Mouse (Mus musculus) neural tube, embryonic 12.5 days (tissue): Measurements from ENCODE around the gene Olfr1280. TPM values are rescaled to one million over a fixed set of nuclear protein-coding genes. Genes with fewer than 3 reads are reported as not detected.
"Not testable (repeated sequence)": the region's sequence is repeated elsewhere in the genome, so short reads cannot be mapped to it uniquely, and the experiment has no call there.

ENCODE experiments used
- ATAC-seq: fragments of 200-750 bp; cut with Nextera tagmentation; 2 replicates; pipeline ENCODE4 v1.8.0; 2017; ENCODE audit warnings: low read depth, mild to moderate bottlenecking, moderate TSS enrichment, moderate library complexity; ENCODE audit not compliant: low FRiP score
- H3K27ac ChIP-seq: fragments of 300-500 bp; sonication (generic); 2 replicates; pipeline ENCODE4 v1.5.1; 2016
- H3K27me3 ChIP-seq: fragments of 300-500 bp; sonication (generic); replicated peaks from 2 replicates; pipeline ENCODE4 v1.6.1; 2016; ENCODE audit warnings: mild to moderate bottlenecking
- H3K36me3 ChIP-seq: fragments of 300-500 bp; sonication (generic); 2 replicates; pipeline ENCODE4 v1.6.1; 2016; ENCODE audit warnings: mild to moderate bottlenecking
- H3K4me1 ChIP-seq: fragments of 300-500 bp; sonication (generic); 2 replicates; pipeline ENCODE4 v1.6.1; 2016
- H3K4me2 ChIP-seq: fragments of 300-500 bp; sonication (generic); replicated peaks from 2 replicates; pipeline ENCODE4 v1.6.1; 2016; ENCODE audit warnings: mild to moderate bottlenecking
- H3K4me3 ChIP-seq: fragments of 300-500 bp; sonication (generic); 2 replicates; pipeline ENCODE4 v1.5.1; 2016
- H3K9ac ChIP-seq: fragments of 300-500 bp; sonication (generic); 2 replicates; pipeline ENCODE4 v1.6.1; 2016; ENCODE audit warnings: mild to moderate bottlenecking
- H3K9me3 ChIP-seq: fragments of 300-500 bp; sonication (generic); 2 replicates; pipeline ENCODE4 v1.6.1; 2016; ENCODE audit warnings: mild to moderate bottlenecking
- WGBS: fragments of 180-500 bp; shearing (Covaris S2); methylation state at CpG from one replicate; pipeline ENCODE4 v1.1.7; 2016; 5-methylcytosine and 5-hydroxymethylcytosine counted together
- polyA plus RNA-seq: library from polyadenylated mRNA; unstranded; fragments of >200 nt; fragmentation: Nextera tagmentation; extraction: Ambion mirVana; gene quantifications from 2 replicates; pipeline ENCODE4 v1.2.1, GENCODE M21; 2016

The Olfr1280 gene
- polyA plus RNA-seq: not detected in 2 replicates

DNA sequence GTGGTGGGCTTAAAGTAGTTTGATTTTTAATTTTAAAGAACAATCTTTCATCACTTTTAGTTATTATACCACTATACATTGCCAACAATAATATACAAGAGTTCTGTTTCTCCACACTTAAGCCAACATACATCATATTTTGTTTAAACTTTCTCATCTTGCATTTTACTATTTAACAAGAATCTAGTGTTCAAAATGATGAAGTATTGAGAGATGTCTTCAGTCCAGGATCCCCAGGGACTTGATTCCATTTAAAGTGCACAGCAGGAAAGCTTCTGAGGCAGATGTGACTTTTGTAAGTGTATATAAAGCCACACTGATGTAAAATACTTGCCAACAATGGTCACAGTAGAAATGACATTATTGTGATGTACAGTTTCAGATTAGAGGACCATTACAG is at the start of gene Olfr1280:
TSS of gene Olfr1280 (plus strand) at position 301 of the 400 bp plus-strand sequence.
- H3K27ac ChIP-seq: no peak within 1 kb of the TSS
- ATAC-seq: no peak

GRCm38 (mm10) chr2:111274006-111274405 is 39.8 kb upstream of the Olfr1280 start, which contains the start of gene Olfr1277:
TSS of gene Olfr1277 (minus strand) at chr2:111274106.
- no peak for ATAC-seq
- H3K27ac ChIP-seq: no peak within 1 kb of the TSS
- WGBS: 80% methylated on average over 2 of the region's 2 CpGs

More for the DNA sequence above, at the start of gene Olfr1280:
- no peaks in the 10 kb centered on the region for H3K36me3 ChIP-seq
- no peak within 1 kb of the TSS for H3K9ac ChIP-seq
- H3K4me1 ChIP-seq: no peaks in the 10 kb centered on the region
- H3K9me3 ChIP-seq: no peaks in the 10 kb centered on the region
- no peak within 1 kb of the TSS for H3K4me3 ChIP-seq
- H3K4me2 ChIP-seq: no peak within 1 kb of the TSS
- H3K27me3 ChIP-seq: no peaks in the 10 kb centered on the region

GRCm38 (mm10) chr2:111289836-111290235 is 24.0 kb upstream of the Olfr1280 start, which contains the start of gene Olfr1278:
TSS of gene Olfr1278 (plus strand) at chr2:111290136.
- ATAC-seq: no peak
- H3K4me2 ChIP-seq: no peak within 1 kb of the TSS

More at GRCm38 (mm10) chr2:111274006-111274405, 39.8 kb upstream of the Olfr1280 start, which contains the start of gene Olfr1277:
- Histone ChIP-seq H3K4me1 (no peaks in the 10 kb centered on the region), H3K4me2 (no peak within 1 kb of the TSS), H3K4me3 (no peak within 1 kb of the TSS), H3K27me3 (no peaks in the 10 kb centered on the region), H3K9ac (no peak within 1 kb of the TSS), H3K36me3 (no peaks in the 10 kb centered on the region), H3K9me3 (no peaks in the 10 kb centered on the region)

DNA sequence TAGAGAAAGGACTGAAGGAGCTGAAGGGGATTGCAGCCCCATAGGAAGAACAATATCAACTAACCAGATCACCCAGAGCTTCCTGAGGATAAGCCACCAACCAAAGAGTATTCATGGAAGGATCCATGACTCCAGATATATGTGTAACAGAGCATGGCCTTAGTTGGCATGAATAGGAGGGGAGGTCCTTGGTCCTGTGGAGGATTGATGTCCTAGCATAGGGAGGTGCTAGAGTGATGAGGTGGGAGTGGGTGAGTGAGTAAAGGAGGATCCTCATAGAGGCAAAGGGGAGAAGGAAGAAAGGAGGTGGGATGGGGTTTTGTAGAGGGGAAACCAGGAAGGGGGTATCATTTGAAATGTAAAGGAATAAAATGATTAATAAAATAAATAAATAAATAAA is 15.3 kb upstream of the Olfr1280 start:
- no peak overlapping the region for H3K4me2 ChIP-seq
- H3K9me3 ChIP-seq: no peaks in the 10 kb centered on the region
- no peak overlapping the region for H3K27ac ChIP-seq
- no peaks in the 10 kb centered on the region for H3K4me1 ChIP-seq
- no peak overlapping the region for H3K4me3 ChIP-seq
- H3K36me3 ChIP-seq: no peaks in the 10 kb centered on the region
- no peak overlapping the region for H3K9ac ChIP-seq
- ATAC-seq: no peak
- no peaks in the 10 kb centered on the region for H3K27me3 ChIP-seq

More at GRCm38 (mm10) chr2:111289836-111290235, 24.0 kb upstream of the Olfr1280 start, which contains the start of gene Olfr1278:
- Histone ChIP-seq H3K27ac (no peak within 1 kb of the TSS), H3K36me3 (no peaks in the 10 kb centered on the region), H3K9ac (no peak within 1 kb of the TSS), H3K27me3 (no peaks in the 10 kb centered on the region), H3K4me1 (no peaks in the 10 kb centered on the region), H3K4me3 (no peak within 1 kb of the TSS), H3K9me3 (no peaks in the 10 kb centered on the region)

DNA sequence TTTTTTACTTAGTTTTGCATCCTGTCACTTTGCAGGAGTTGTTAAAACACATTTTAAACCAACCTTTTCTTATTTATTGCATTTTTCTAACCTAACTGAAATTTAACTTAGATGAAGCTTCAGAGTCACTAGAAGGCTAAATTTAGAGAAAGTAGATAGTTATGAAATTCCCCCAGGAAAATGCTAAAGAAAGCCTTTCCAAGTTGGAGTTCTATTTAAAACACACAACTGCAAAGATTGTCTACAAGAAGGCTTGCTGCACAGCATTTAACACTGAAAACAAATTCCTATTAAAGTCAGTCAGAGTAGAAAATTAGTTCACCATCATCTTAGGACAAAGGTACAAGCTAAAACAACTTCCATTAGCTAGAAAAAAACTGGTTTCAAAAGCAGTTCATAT is 13.4 kb upstream of the Olfr1280 start, which contains the start of gene Olfr1279:
TSS of gene Olfr1279 (plus strand) at position 262 of the 400 bp plus-strand sequence.
- H3K36me3 ChIP-seq: no peaks in the 10 kb centered on the region
- ATAC-seq: no peak

GRCm38 (mm10) chr2:111326220-111326619 is 12.4 kb downstream of the Olfr1280 start, which contains the start of gene Olfr1281:
TSS of gene Olfr1281 (plus strand) at chr2:111326520.
- H3K4me3 ChIP-seq: no peak within 1 kb of the TSS
- ATAC-seq: no peak
- no peaks in the 10 kb centered on the region for H3K4me1 ChIP-seq
- no peak within 1 kb of the TSS for H3K9ac ChIP-seq
- H3K36me3 ChIP-seq: no peaks in the 10 kb centered on the region
- no peaks in the 10 kb centered on the region for H3K27me3 ChIP-seq
- H3K9me3 ChIP-seq: no peaks in the 10 kb centered on the region
- H3K4me2 ChIP-seq: no peak within 1 kb of the TSS
- H3K27ac ChIP-seq: no peak within 1 kb of the TSS
- 78% methylated on average over 2 of the region's 2 CpGs for WGBS

More for the DNA sequence above, 13.4 kb upstream of the Olfr1280 start, which contains the start of gene Olfr1279:
- H3K9me3 ChIP-seq: no peaks in the 10 kb centered on the region
- no peak within 1 kb of the TSS for H3K27ac ChIP-seq
- H3K4me1 ChIP-seq: no peaks in the 10 kb centered on the region
- H3K4me2 ChIP-seq: no peak within 1 kb of the TSS
- H3K9ac ChIP-seq: no peak within 1 kb of the TSS
- H3K27me3 ChIP-seq: no peaks in the 10 kb centered on the region
- H3K4me3 ChIP-seq: no peak within 1 kb of the TSS

DNA sequence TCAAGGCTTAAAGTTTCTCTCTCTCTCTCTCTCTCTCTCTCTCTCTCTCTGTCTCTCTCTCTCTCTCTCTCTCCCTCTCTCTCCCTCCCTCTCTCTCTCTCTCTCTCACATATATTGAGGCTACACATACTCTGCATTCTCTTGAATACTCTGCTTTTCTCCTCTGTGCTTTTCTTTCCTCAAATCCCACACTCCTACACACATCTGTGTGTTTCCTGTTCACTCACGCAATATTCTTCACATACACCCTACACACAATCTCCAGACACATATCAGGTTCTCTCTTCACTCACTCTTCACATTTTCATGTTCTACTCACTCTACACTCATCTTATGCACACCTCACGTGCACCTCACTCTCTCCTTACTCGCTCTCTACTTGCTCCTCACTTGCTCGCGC is 19.9 kb downstream of the Olfr1280 start:
- H3K9ac ChIP-seq, H3K4me1 ChIP-seq, ATAC-seq, H3K4me2 ChIP-seq, H3K36me3 ChIP-seq, H3K4me3 ChIP-seq, H3K27ac ChIP-seq, H3K9me3 ChIP-seq, H3K27me3 ChIP-seq: not testable (repeated sequence)
- 89% methylated on average over 5 of the region's 5 CpGs for WGBS

DNA sequence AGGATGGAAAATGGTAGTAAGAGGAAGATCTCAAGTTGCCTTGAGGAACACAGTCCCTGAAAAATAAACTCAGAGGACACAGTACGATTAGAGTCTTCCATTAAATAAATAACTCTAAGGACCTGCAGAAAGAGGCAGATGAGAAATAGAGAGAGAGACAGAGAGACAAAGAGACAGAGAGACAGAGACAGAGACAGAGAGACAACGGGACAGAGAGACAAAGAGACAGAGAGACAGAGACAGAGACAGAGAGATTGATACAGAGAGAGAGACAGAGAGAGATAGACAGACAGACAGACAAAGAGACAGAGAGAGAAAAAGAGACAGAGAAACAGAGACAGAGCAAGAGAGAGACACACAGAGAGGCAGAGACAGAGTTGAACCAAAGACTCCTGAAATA is 22.2 kb downstream of the Olfr1280 start, which contains the start of gene Olfr1282:
TSS of gene Olfr1282 (minus strand) at position 101 of the 400 bp plus-strand sequence.
- H3K27ac ChIP-seq: no peak within 1 kb of the TSS
- no peaks in the 10 kb centered on the region for H3K9me3 ChIP-seq
- ATAC-seq: no peak
- H3K36me3 ChIP-seq: no peaks in the 10 kb centered on the region
- H3K27me3 ChIP-seq: no peaks in the 10 kb centered on the region
- H3K4me3 ChIP-seq: no peak within 1 kb of the TSS
- H3K4me2 ChIP-seq: no peak within 1 kb of the TSS
- WGBS: 80% methylated on average over 2 of the region's 2 CpGs
- H3K9ac ChIP-seq: no peak within 1 kb of the TSS
- no peaks in the 10 kb centered on the region for H3K4me1 ChIP-seq

DNA sequence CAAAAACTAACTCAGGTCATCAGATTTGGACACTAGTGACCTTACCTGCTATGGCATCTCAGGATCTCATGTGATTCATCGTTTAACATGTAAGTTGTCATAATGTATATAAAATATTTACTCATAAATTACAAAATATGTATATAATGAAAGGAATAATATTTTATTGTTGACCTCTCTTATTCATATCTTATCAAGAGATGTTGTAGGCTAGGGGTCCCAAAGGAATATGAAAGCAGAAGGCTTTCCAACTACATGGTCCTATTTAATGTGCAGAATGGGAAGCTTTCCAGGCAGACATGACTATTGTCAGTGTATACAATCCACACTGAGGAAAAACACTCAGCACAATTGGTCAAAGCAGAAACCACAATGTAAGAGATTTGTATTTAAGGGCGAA is 52.7 kb downstream of the Olfr1280 start, which contains the start of gene Olfr1283:
TSS of gene Olfr1283 (plus strand) at position 301 of the 400 bp plus-strand sequence.
- Histone ChIP-seq H3K9ac (no peak within 1 kb of the TSS), H3K27me3 (no peaks in the 10 kb centered on the region), H3K4me2 (no peak within 1 kb of the TSS), H3K9me3 (no peaks in the 10 kb centered on the region), H3K4me1 (no peaks in the 10 kb centered on the region), H3K36me3 (no peaks in the 10 kb centered on the region), H3K27ac (no peak within 1 kb of the TSS), H3K4me3 (no peak within 1 kb of the TSS)
- ATAC-seq: no peak
- 72% methylated on average over 2 of the region's 2 CpGs for WGBS

DNA sequence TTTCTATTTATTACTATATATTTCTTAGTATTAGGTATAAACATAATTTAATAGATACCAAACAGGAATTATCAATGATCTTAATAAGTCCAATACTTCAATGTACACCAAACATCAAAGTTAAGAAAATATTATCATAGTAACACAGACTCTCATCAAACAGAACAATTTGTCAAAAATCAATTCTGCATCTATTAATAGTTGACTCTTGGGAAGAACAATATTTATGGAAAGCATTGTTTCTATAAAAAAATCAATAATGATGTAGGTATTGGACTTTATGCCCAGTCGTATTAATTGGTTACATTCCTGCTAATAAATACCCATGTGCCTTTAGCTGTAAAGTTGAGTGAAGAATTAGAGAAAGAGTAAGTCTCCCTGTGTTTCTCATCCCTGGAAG is 61.4 kb downstream of the Olfr1280 start, which contains the start of gene Olfr1284:
TSS of gene Olfr1284 (plus strand) at position 301 of the 400 bp plus-strand sequence.
- H3K36me3 ChIP-seq: no peaks in the 10 kb centered on the region
- no peak within 1 kb of the TSS for H3K4me3 ChIP-seq
- H3K4me1 ChIP-seq: no peaks in the 10 kb centered on the region
- WGBS: 79% methylated on average over 1 of the region's 1 CpGs
- no peak within 1 kb of the TSS for H3K27ac ChIP-seq
- H3K4me2 ChIP-seq: no peak within 1 kb of the TSS
- no peak within 1 kb of the TSS for H3K9ac ChIP-seq
- no peaks in the 10 kb centered on the region for H3K9me3 ChIP-seq
- no peak for ATAC-seq
- H3K27me3 ChIP-seq: no peaks in the 10 kb centered on the region

Other genes starting within 250 kb of the Olfr1280 start
- gene Gm13941, start 208.0 kb upstream of the Olfr1280 start, polyA plus RNA-seq: not detected in 2 replicates
- not detected in 2 replicates for gene Gm15130, start 161.1 kb upstream of the Olfr1280 start, polyA plus RNA-seq
- gene 4930430A15Rik, start 84.4 kb upstream of the Olfr1280 start, polyA plus RNA-seq: not detected in 2 replicates
- gene Olfr1275, start 78.7 kb upstream of the Olfr1280 start, polyA plus RNA-seq: not detected in 2 replicates
- not detected in 2 replicates for gene Olfr1276, start 59.5 kb upstream of the Olfr1280 start, polyA plus RNA-seq
- gene Olfr1277, start 39.9 kb upstream of the Olfr1280 start, polyA plus RNA-seq: not detected in 2 replicates
- not detected in 2 replicates for gene Olfr1278, start 23.9 kb upstream of the Olfr1280 start, polyA plus RNA-seq
- not detected in 2 replicates for gene Olfr1279, start 13.4 kb upstream of the Olfr1280 start, polyA plus RNA-seq
- not detected in 2 replicates for gene Olfr1281, start 12.5 kb downstream of the Olfr1280 start, polyA plus RNA-seq
- not detected in 2 replicates for gene Olfr1282, start 22.1 kb downstream of the Olfr1280 start, polyA plus RNA-seq
- gene Olfr1283, start 52.8 kb downstream of the Olfr1280 start, polyA plus RNA-seq: not detected in 2 replicates
- gene Olfr1284, start 61.5 kb downstream of the Olfr1280 start, polyA plus RNA-seq: not detected in 2 replicates
- gene Olfr1286, start 109.1 kb downstream of the Olfr1280 start, polyA plus RNA-seq: not detected in 2 replicates
- gene Olfr1287, start 135.1 kb downstream of the Olfr1280 start, polyA plus RNA-seq: not detected in 2 replicates
- not detected in 2 replicates for gene Olfr1288, start 160.1 kb downstream of the Olfr1280 start, polyA plus RNA-seq
- not detected in 2 replicates for gene Olfr1289, start 166.8 kb downstream of the Olfr1280 start, polyA plus RNA-seq
- gene Olfr1290, start 179.8 kb downstream of the Olfr1280 start, polyA plus RNA-seq: not detected in 2 replicates
- gene Olfr1291-ps1, start 183.2 kb downstream of the Olfr1280 start, polyA plus RNA-seq: not detected in 2 replicates
- gene Olfr1293-ps, start 211.2 kb downstream of the Olfr1280 start, polyA plus RNA-seq: not detected in 2 replicates
- not detected in 2 replicates for gene Olfr1294, start 226.3 kb downstream of the Olfr1280 start, polyA plus RNA-seq